Mouse (Mus musculus) adrenal gland, adult 18-20 months (tissue): Measurements from ENCODE around the gene Pdzk1. TPM values are rescaled to one million over a fixed set of nuclear protein-coding genes. Genes with fewer than 3 reads are reported as not detected.

Source experiments
- DNase-seq, 2 experiments: peaks; one replicate each; pipeline ENCODE4 v3.0.0; 2021 to 2022; ENCODE audit warnings: low spot score in 2 of 2
- long read RNA-seq, 2 experiments: library from polyadenylated mRNA; stranded (forward); transcript quantifications; one replicate each; pipeline ENCODE4 v2.0.0; 2021
- total RNA-seq, 2 experiments: library from RNA; stranded (reverse); gene quantifications; 1 replicate in 1 of 2; 2 replicates in 1 of 2; pipeline ENCODE4 v1.2.3; 2021

The Pdzk1 gene
- total RNA-seq = under 1 TPM in 1 of 2 experiments, not detected in 1; 0.99 TPM
- long read RNA-seq, experiment 1 = 0 reads
- long read RNA-seq, experiment 2, partial matches to known transcripts = 0 of 2 reads
- long read RNA-seq, experiment 2, other reads (novel, unspliced or antisense) = 0 of 2 reads

DNA sequence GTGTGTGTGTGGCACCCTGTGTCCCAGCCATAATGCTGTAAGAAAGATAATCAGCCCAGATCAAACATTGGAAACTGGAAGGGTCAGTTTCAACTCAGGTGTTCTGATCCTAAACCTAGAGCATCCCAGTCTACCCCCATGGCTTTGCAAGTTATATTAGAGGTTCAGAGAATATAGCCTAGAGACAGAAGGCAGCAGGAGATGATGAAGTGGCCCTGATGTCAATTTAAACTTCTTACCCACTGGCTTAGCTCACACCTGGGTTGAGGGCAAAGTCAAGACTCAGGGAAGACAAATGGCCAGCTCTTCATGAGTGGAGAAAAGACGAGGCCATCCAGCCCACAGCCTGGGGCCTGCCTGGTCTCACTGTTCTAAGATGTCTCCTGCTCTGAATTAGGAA, at the start of gene Pdzk1, which contains the start of gene Cd160:
Pdzk1 (plus strand) TSS at position 301 of the 400 bp plus-strand sequence.
Cd160 (minus strand) TSS at position 368 of the 400 bp plus-strand sequence.
- DNase-seq = no peak

DNA sequence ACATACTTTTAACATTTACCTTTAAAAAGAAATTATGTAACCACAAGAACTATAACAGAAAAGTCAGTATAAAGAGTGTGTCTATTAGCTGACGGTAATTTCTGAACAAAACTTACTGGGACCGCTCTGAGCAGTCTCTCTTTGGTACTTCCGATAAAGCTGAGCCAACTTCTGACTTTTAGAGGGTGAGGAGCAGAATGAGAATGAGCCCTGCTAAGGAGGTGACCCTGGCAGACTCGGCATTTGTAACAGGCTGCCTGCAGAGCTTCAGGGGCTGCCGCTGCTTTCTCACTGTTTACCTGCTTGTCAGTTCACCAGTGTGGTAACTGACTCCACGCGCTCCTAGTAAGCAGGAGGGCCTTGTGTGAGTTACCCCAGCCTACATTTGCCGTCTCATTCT, 46.8 kb upstream of the Pdzk1 start:
- no peak for DNase-seq

DNA sequence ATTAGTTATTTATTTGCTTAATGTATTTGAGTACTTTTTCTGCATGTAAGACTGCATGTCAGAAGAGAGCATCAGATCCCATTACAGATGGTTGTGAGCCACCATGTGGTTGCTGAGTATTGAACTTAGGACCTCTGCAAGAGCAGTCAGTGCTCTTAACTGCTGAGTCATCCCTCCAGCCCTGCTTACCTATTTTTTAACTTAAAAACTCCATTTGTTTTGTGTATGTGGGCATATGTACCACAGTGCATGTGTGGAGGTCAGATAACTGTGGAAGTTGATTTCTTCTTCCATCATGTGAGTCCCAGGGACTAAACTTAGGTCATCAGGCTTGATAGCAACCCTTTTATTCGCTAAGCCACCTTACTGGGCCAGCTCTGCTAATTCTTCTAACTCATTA, 41.3 kb upstream of the Pdzk1 start:
- no peak for DNase-seq

DNA sequence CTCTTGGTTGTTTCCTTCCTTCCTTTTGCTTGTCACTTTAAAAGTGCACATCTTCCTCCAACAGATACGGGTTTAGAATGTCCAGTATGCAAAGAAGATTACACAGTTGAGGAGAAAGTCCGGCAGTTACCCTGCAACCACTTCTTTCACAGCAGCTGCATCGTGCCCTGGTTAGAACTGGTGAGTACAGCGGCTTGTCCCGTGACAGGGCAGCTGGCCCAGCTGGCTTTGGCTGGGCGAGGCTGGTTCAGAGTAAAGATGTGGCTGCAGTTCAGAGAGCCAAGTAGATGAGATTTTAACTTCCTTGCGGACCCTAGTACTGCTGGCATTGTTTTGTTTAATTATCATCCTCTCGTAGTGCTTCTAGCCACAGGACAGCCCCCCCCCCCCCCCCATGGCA, 40.6 kb upstream of the Pdzk1 start:
- no peak for DNase-seq

DNA sequence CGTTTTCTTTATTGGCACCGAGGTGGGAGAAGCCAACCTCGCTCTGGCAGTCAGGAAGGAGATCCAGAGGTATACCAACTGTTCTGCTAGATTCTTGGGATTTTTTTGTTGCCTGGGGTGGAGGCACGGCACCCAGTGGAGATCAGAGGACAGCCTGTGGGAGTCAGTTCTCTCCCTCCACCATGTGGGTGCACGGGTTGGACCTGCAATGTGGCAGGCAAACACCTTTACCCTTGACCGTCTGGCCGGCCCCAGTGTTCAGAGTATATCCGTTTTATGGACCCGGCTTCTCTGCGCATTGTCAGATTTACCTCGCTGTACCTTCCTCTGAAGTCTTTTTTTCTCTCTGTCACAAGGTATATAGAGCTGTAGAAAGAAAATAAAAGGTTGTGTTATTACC, 28.8 kb upstream of the Pdzk1 start:
- DNase-seq = no peak

- DNase-seq = no peak
These were observed 26.9 kb upstream of the Pdzk1 start for GRCm38 (mm10) chr3:96802214-96802613.

DNA sequence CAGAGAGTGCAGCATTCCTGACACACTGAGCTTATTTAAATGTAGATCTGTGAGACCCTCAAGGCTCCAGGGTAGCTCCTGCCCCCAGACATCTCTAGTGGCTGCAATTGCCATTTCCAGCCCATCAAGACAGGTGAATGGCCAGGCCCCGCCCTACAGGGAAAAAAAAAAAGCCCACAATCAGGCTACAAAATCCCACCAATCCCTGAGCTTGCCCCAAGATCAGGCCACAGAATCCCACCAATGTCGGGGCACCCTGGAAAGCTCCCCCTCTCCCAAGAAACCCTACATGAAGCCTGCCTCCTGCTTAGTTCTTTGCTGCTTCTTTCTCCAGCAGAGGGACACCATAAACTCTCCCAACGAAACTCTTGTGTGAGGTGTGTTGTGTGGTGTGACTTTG, 20.9 kb upstream of the Pdzk1 start:
- no peak for DNase-seq

DNA sequence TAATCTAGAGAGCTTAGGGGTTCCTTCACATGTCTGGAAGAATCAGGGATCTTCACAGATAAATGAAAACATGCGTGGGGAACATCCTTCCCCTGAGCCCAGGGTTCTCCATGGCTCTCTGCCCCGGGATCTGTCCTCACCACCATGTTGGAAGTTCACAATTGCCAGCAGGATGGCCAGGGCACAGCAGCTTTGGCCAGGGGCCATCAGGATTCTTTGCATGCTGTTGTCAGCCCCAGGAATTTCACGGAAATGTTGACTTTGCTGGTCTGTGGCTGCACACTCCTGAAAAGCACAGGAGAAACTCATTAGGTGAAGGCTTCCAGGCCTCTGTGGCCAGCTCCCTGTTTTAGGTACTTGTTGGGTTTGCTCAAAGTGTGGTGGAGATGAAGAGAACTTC, 20.4 kb upstream of the Pdzk1 start:
- no peak for DNase-seq

DNA sequence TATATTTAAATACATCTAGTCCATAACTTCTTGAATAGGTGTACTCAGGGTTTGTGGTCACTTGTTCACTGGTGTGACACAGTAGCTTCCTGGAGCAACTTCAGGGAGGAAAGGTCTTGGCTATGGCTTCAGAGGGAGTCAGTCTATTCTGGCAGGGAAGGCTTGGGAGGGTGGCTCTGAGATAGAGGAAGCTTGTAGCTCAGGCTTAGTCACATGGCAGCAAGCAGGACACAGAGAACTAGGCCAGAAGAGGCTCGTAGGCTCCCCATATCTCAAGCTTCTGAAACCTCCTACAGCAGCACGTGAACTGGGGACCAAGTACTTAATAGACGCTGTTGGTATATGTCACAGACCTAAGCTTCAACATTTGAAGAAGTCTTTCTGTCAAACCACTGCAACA, 17.9 kb upstream of the Pdzk1 start:
- DNase-seq = no peak

DNA sequence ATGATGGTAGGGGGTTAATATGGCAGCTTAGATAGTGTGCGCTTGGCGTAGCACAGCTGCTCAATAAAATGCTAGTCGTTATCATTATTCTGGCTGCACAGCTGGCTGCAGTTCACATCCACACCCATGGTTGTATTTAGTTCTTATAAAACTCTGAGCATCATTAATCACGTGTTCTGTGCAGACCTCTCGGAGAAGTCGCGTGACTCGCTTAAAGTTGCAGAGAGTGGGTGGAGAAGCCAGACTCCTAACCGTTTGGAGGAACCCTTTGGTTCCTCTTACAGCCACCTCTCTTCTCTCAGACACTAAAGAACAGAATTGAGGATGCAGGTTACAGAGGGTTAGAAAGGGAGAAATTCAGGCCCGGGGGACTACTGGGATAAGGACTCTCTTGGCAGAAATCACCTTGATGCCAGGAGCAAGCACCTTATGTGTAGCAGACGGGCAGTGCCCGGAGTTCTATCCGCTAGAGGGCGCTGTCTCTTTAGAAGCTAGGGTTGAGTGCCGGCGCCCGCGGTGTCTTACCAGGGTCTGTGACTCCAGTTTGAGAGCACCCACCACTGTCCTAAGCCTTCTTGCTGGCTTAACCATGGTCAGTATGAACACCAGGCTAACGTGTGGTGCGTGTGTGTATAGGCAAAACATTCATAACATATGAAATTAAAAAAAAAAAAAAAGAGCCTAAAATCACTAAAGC, 16.5 kb upstream of the Pdzk1 start:
- DNase-seq = peak; percentile 82 to 86

DNA sequence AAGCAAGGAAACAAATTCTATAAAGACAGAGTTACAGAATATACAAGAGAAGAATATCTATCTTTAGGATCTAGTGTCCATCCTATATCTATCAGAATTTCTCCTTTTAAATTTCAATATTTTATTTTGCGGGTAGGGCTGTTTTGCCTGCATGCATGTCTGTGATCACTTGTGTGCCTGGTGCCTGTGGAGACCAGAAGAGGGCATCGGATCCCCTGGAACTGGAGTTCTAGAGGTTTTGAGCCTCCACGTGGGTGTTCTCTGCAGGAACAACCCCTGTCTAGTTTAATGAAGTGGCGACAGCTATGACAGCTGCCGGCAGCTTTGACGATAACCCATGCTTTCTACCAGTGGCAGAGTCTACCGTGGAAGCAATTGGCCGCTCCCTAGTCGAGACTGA, 16.0 kb upstream of the Pdzk1 start:
- peak in 1 of 2 experiments; percentile 17 for DNase-seq

DNA sequence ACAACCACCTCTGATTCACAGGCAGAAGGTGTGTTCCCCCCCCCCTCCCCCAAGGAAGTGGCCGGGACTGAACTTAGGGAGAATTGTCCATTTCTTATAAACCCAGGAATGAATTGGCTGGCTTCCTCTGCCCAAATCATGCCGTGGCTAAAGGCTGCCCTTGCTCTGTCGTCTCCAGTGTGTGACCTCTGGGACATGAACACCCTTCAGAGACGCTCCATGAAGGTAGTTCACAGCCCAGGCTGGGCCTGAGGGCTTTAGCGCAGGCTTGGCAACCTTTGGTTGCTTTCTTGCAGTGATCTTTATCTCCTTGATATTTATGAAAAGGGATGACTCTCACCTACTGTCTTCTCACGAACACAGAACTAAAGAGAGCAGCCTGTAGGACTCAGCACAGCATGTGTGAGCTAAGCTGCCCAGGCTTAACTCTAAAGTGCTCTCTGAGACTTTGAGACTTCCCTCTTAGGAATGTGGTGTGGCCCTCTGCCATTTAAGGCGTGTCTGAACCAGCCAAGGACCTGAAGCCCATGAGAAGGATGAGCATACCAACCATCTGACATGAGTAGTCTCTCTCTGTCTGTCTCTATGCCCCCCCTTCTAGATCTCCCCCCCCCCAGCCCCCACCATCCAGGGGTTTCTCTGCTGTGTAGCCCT, 15.4 kb upstream of the Pdzk1 start:
- no peak for DNase-seq

GRCm38 (mm10) chr3:96814342-96814741, 14.7 kb upstream of the Pdzk1 start:
- DNase-seq = no peak

DNA sequence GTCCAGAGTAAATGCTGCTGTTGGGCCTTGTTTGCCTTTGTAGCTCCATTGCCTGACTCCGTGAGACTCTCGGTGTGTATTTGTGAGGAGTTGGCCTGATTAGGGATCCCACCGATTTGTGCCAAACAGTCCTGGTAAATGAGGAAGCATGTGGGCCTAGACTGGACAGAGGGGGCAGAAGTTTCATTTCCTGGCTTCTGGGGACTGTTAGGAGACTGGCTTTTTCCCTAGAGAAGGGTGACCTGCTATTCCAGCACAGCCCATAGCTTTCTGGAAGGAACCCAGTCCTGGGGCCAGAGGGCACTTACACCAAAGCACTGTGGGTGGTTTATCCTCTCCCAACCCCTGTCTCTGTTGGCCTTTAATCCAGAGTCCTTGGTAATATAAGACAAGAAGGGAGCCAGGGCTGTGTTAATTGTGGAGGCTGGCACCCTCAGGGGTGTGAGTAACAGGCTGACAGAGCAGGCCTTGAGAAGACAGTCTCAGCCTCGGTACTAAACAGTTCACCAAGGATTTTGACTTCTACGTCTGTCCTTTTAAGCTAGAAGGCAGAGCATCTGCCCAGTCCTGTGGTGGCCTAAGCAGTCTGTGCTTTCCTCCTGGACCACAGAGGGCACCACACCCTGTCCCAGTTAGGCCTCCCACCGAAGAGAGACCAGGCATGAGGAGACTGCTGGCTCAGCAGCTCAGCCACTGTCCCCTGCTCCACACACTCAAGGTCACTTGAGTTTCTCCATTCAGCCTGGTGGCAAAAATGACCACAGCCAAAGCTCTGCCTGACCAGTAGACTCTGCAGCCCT, 8.8 kb upstream of the Pdzk1 start:
- peak in 1 of 2 experiments; percentile 18 for DNase-seq

GRCm38 (mm10) chr3:96821581-96821980, 7.5 kb upstream of the Pdzk1 start:
- DNase-seq = no peak

GRCm38 (mm10) chr3:96823701-96824100, 5.4 kb upstream of the Pdzk1 start:
- no peak for DNase-seq

DNA sequence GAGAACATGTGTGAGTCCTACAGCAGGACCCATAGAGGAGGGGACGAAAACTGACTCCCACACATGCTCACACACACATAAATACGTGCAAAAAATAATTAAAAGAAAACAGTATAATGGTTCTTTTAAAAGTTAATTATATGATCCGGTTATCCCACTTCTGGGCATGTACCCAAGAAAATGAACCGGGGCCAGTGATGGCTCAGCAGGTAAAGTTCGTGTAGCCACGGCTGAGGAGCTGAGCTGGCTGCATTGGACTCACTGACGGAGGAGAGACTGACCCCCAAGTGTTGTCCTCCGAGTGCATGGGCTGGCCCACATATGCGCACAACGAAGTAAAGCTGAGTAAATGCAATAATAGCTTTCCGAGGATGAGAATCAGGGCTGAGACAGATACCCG, 4.5 kb upstream of the Pdzk1 start:
- no peak for DNase-seq

DNA sequence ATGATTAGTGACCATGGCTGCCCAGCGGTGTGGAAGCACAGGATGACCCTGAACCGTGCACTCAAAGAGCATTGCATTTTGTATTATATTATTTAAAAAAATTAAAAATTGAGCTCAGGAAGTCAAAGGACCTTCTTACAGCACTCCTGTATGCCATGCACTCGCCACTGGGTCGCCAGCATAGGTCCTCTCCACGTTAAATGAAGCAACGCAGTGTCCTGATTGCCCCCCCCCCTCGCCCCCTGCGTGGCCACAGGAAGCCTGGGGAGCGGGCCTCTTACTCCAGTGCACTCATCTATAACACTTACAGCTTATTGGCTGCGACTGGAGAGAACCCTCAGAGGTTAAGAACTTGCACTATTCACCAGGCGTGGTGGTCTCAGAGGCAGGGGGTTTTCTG, 3.8 kb upstream of the Pdzk1 start:
- DNase-seq = no peak

- no peak for DNase-seq
These were observed 698 bp upstream of the Pdzk1 start for GRCm38 (mm10) chr3:96828308-96828864.

DNA sequence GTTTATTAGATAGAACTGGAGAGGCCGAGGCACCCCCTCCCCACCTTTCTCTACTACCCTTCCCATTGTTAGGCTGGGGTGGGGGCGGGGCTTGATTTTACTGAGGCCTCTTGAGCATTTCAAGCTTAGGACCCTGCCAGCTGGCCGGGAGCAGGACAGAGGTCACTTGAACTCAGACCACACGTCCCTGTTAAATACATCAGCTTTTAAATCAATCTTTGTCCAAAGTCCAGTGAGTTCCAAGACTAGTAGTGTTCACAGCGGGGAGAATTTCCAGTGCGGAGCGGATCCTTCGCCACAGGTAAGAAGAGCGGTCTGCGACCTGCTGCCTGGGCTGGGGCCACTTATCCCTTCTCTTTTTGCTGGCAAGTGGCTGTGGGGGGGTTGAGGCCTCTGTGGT, 772 bp downstream of the Pdzk1 start:
- DNase-seq = no peak

GRCm38 (mm10) chr3:96832930-96833329, 3.8 kb downstream of the Pdzk1 start:
- no peak for DNase-seq
